Mouse (Mus musculus) induced T-regulatory cell, adult 2 months (primary cell): ENCODE measurements at regions not wholly inside any gene's neighbourhood (a gene's known extent, or its start where the extent isn't known, plus 50 kb on each side); places are given as distances from the start of the nearest gene placed in this dataset.
A peak's percentile ranks its signal among the peaks of the same experiment; 100 is the strongest.

ENCODE experiments used
- DNase-seq: peaks from one replicate; pipeline ENCODE4 v3.0.0-alpha.2; 2012; ENCODE audit warnings: low read depth

- no peak for DNase-seq
Measured at GRCm38 (mm10) chr14:25180126-25180525, 278.9 kb upstream of the Zmiz1 start.

GRCm38 (mm10) chr14:25181406-25181805, 277.6 kb upstream of the Zmiz1 start:
- DNase-seq: no peak

- no peak for DNase-seq
Measured at GRCm38 (mm10) chr14:25184042-25184441, 274.9 kb upstream of the Zmiz1 start.

- DNase-seq: peak; percentile 35
Measured at GRCm38 (mm10) chr14:25184875-25185274, 274.1 kb upstream of the Zmiz1 start.

GRCm38 (mm10) chr14:25185556-25185958, 273.4 kb upstream of the Zmiz1 start:
- no peak for DNase-seq

GRCm38 (mm10) chr14:25185959-25186771, 272.8 kb upstream of the Zmiz1 start:
- peak; percentile 9 for DNase-seq

GRCm38 (mm10) chr14:25187715-25188114, 271.3 kb upstream of the Zmiz1 start:
- DNase-seq: no peak

GRCm38 (mm10) chr14:25189256-25189655, 269.7 kb upstream of the Zmiz1 start:
- peak; percentile 32 for DNase-seq

GRCm38 (mm10) chr14:25190680-25191270, 268.2 kb upstream of the Zmiz1 start:
- DNase-seq: no peak

GRCm38 (mm10) chr14:25196820-25197219, 262.2 kb upstream of the Zmiz1 start:
- DNase-seq: no peak

- no peak for DNase-seq
Measured at GRCm38 (mm10) chr14:25199900-25200299, 259.1 kb upstream of the Zmiz1 start.

GRCm38 (mm10) chr14:25200656-25201179, 258.3 kb upstream of the Zmiz1 start:
- no peak for DNase-seq

GRCm38 (mm10) chr14:25202312-25202711, 256.7 kb upstream of the Zmiz1 start:
- no peak for DNase-seq

- DNase-seq: no peak
Measured at GRCm38 (mm10) chr14:25204091-25204490, 254.9 kb upstream of the Zmiz1 start.

GRCm38 (mm10) chr14:25206855-25207254, 252.1 kb upstream of the Zmiz1 start:
- no peak for DNase-seq

- DNase-seq: no peak
Measured at GRCm38 (mm10) chr14:25207422-25207821, 251.6 kb upstream of the Zmiz1 start.

GRCm38 (mm10) chr14:25208221-25209056, 250.5 kb upstream of the Zmiz1 start:
- no peak for DNase-seq

GRCm38 (mm10) chr14:25213056-25213455, 245.9 kb upstream of the Zmiz1 start:
- no peak for DNase-seq

GRCm38 (mm10) chr14:25223091-25223490, 235.9 kb upstream of the Zmiz1 start:
- DNase-seq: no peak

- no peak for DNase-seq
Measured at GRCm38 (mm10) chr14:25225214-25225613, 233.8 kb upstream of the Zmiz1 start.

- DNase-seq: no peak
Measured at GRCm38 (mm10) chr14:25226155-25226839, 232.7 kb upstream of the Zmiz1 start.
